Mouse (Mus musculus): ENCODE measurements at regions not wholly inside any gene's neighbourhood (a gene's known extent, or its start where the extent isn't known, plus 50 kb on each side); places are given as distances from the start of the nearest gene placed in this dataset.

DNA sequence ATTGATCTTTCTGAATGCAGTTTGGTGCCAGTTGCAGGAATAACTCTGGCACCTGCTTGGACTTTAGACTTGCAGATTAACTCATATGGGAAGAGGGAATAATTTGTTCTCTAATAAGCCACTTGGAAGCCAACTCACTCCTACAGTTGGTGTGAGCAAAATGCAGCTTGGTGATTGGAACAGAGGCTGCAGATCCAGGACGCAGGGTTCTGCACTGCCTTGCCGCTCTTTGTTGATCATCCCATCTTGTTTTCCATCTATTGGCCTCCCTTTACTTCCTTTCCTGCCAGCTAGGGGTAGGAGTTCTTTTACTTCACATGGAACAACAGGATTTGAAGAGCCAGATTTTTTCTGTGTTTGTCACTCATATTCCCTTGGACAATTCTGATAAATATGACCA is 120.9 kb upstream of the 1700012A03Rik start:
- no peaks in the 10 kb centered on the region for H3K27me3 ChIP-seq (replicated peaks; ENCODE audit: control insufficient read depth, insufficient read depth, low read length)
- WGBS: 92% methylated on average over 2 of the region's 2 CpGs
- DNase-seq: no peak
- TF ChIP-seq CTCF (conservative IDR thresholded peaks at IDR 0.05; ENCODE audit: insufficient read depth, insufficient read length, low read depth, low read length) (no peak), POLR2A (IDR thresholded peaks at IDR 0.05; ENCODE audit: low read depth, low read length) (no peak)
- no peaks in the 10 kb centered on the region for H3K4me1 ChIP-seq (ENCODE audit: control insufficient read depth, insufficient read depth, low read length)
- no peak overlapping the region for H3K27ac ChIP-seq (ENCODE audit: insufficient read depth, low read depth, low read length)
- no peak overlapping the region for H3K4me3 ChIP-seq (ENCODE audit: insufficient read depth, low read depth, low read length)
- H3K36me3 ChIP-seq (ENCODE audit: control insufficient read depth, insufficient read depth, low read length): no peaks in the 10 kb centered on the region

DNA sequence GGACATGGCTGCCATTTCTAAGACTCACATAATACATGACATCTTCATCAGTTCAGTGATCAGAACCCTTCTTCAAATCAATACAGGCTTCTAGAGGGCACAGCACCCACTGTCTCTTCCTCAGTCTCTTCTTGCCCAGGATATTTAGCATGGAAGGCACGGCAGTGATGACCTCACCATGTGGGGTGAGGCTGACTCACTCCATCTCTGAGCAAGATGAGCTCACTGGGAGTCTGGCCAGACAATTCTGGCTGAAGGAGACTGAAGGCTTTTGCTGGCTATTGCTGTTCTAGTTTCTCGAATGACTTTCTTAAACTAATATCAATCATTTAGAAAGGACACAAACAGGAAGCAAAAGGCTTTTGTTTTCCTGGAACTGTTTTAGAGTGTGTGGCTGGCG is 122.9 kb upstream of the 1700012A03Rik start:
- no peak overlapping the region for H3K27ac ChIP-seq (ENCODE audit: insufficient read depth, low read depth, low read length)
- TF ChIP-seq CTCF (conservative IDR thresholded peaks at IDR 0.05; ENCODE audit: insufficient read depth, insufficient read length, low read depth, low read length): no peak
- no peak for TF ChIP-seq POLR2A (IDR thresholded peaks at IDR 0.05; ENCODE audit: low read depth, low read length)
- 46% methylated on average over 3 of the region's 3 CpGs for WGBS
- no peaks in the 10 kb centered on the region for H3K36me3 ChIP-seq (ENCODE audit: control insufficient read depth, insufficient read depth, low read length)
- no peaks in the 10 kb centered on the region for H3K27me3 ChIP-seq (replicated peaks; ENCODE audit: control insufficient read depth, insufficient read depth, low read length)
- H3K4me1 ChIP-seq (ENCODE audit: control insufficient read depth, insufficient read depth, low read length): no peaks in the 10 kb centered on the region
- no peak overlapping the region for H3K4me3 ChIP-seq (ENCODE audit: insufficient read depth, low read depth, low read length)
- DNase-seq: no peak

DNA sequence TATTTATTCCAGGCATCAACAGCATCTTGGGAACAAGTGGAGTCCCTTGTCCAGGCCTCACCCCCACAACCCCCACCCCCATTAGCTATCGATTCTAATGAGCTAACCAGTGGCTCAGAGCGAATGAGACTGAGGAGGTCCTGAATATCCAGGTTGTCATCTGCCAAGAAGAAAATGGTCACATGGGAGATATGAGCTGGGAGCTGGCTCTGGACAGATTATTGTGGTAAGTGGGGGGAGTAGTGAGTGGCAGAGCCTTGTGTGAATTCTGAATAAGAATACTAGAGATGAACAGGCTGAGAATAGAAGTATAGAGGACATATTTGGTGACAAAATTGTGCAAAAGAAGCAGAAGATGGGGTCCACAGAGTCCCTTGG is 125.4 kb upstream of the 1700012A03Rik start:
- Histone ChIP-seq H3K36me3 (ENCODE audit: control insufficient read depth, insufficient read depth, low read length) (no peaks in the 10 kb centered on the region), H3K27me3 (replicated peaks; ENCODE audit: control insufficient read depth, insufficient read depth, low read length) (no peaks in the 10 kb centered on the region), H3K27ac (ENCODE audit: insufficient read depth, low read depth, low read length) (no peak overlapping the region), H3K4me1 (ENCODE audit: control insufficient read depth, insufficient read depth, low read length) (no peaks in the 10 kb centered on the region), H3K4me3 (ENCODE audit: insufficient read depth, low read depth, low read length) (no peak overlapping the region)
- 72% methylated on average over 2 of the region's 2 CpGs for WGBS
- no peak for TF ChIP-seq CTCF (conservative IDR thresholded peaks at IDR 0.05; ENCODE audit: insufficient read depth, insufficient read length, low read depth, low read length)
- no peak for TF ChIP-seq POLR2A (IDR thresholded peaks at IDR 0.05; ENCODE audit: low read depth, low read length)
- DNase-seq: no peak

DNA sequence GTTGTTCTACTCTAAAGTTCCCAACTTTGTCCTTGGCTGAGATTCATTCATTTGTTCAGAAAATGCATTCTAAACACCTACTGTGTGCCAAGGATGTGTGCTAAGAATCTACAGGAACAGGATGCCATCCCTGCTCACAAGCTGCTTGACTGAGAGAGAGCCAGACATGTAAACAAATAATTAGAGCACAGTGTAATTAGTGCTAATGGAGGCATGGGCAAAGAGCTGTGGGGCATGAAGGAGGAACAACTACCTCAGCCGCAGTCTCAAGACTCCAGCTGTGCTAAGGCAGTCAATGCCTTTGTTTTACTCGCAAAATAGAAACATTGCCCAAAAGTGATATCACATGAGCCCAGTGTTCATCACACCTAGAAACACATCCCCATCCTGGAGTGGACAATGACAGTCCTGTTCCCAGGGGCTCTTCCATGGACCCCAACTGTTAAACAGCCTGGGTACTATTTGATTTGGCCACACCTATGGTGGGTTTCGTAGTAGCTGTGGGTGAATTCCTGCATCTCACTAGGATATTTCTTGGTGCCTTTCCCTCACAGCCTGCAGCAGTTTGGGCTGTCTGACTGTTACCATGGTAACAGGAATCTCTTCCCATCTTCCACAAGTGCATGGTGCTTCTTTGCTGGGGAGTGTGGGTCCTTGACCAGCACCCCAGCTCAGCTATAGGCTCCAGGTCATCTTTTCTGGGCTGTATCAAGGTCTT is 125.9 kb upstream of the 1700012A03Rik start:
- Histone ChIP-seq H3K27me3 (replicated peaks; ENCODE audit: control insufficient read depth, insufficient read depth, low read length) (no peaks in the 10 kb centered on the region), H3K36me3 (ENCODE audit: control insufficient read depth, insufficient read depth, low read length) (no peaks in the 10 kb centered on the region), H3K4me1 (ENCODE audit: control insufficient read depth, insufficient read depth, low read length) (no peaks in the 10 kb centered on the region), H3K27ac (ENCODE audit: insufficient read depth, low read depth, low read length) (no peak overlapping the region), H3K4me3 (ENCODE audit: insufficient read depth, low read depth, low read length) (no peak overlapping the region)
- WGBS: 68% methylated on average over 3 of the region's 3 CpGs
- DNase-seq: no peak
- no peak for TF ChIP-seq POLR2A (IDR thresholded peaks at IDR 0.05; ENCODE audit: low read depth, low read length)
- no peak for TF ChIP-seq CTCF (conservative IDR thresholded peaks at IDR 0.05; ENCODE audit: insufficient read depth, insufficient read length, low read depth, low read length)

DNA sequence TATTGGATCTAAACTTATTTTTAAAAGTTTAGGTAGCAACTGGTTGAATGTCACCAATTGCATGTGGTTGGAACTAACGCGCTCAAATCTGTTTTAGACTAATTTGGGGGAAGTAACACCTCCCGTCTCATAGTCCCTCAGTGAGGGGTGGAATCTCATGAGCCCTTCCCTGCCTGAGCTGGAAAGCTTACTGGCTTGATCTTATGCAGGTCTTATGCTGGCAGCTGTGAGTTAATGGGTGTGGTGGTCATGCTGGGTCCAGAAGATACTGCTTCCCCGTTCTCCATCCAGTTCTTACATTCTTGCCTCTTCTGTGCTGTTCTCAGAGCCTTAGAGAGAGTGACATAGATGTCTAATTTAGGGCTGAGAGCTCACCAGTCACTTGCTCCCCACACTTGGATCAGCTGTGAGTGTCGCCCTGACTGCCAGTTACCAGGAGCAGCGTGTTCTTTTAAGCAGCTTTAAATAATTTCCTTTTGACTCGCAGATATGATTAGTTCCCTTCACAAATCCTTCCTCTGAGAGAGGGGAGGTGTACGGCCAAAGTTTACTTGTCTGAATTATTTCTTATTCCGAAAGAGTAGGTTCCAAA is 128.4 kb upstream of the 1700012A03Rik start:
- H3K27me3 ChIP-seq (replicated peaks; ENCODE audit: control insufficient read depth, insufficient read depth, low read length): no peaks in the 10 kb centered on the region
- no peaks in the 10 kb centered on the region for H3K36me3 ChIP-seq (ENCODE audit: control insufficient read depth, insufficient read depth, low read length)
- DNase-seq: no peak
- H3K4me1 ChIP-seq (ENCODE audit: control insufficient read depth, insufficient read depth, low read length): no peaks in the 10 kb centered on the region
- WGBS: 89% methylated on average over 9 of the region's 9 CpGs
- TF ChIP-seq CTCF (conservative IDR thresholded peaks at IDR 0.05; ENCODE audit: insufficient read depth, insufficient read length, low read depth, low read length) (no peak), POLR2A (IDR thresholded peaks at IDR 0.05; ENCODE audit: low read depth, low read length) (no peak)
- no peak overlapping the region for H3K27ac ChIP-seq (ENCODE audit: insufficient read depth, low read depth, low read length)
- no peak overlapping the region for H3K4me3 ChIP-seq (ENCODE audit: insufficient read depth, low read depth, low read length)

DNA sequence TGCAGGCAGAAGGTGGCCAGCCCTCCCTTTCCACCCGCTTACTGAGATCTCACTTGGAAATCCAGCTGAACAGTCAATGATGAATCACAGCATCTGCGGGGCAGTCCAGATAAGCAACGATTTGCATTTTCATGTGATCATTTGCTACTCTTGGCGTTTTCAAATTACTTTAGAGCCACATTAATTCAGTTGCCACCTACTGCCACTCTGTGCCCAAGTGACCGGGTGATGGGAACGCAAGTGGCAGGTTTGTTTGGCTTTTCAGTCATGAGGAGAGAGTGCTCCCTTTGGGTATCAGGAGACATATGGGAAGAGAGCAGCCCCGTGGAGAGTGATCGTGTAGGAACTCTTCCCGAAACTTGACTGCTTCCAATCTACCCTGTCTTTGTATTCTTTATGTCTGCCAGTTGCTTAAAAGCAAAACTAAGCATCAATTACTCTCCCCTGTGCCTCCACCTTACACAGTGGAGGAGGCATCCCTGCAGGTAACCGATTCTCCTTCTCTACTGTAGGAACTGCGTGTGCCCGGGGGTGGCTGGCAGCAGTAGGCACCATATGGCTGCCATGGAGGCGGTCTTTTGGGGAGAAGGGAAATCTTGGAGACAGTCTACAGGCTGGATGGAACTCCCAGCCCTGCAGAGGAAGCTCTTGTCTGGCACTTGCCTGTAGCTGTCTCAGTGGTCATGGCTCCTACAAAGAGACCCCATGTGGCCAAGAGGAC is 132.5 kb upstream of the 1700012A03Rik start:
- no peak overlapping the region for H3K4me3 ChIP-seq (ENCODE audit: insufficient read depth, low read depth, low read length)
- DNase-seq: no peak
- no peaks in the 10 kb centered on the region for H3K36me3 ChIP-seq (ENCODE audit: control insufficient read depth, insufficient read depth, low read length)
- 80% methylated on average over 13 of the region's 13 CpGs for WGBS
- no peaks in the 10 kb centered on the region for H3K4me1 ChIP-seq (ENCODE audit: control insufficient read depth, insufficient read depth, low read length)
- H3K27me3 ChIP-seq (replicated peaks; ENCODE audit: control insufficient read depth, insufficient read depth, low read length): no peaks in the 10 kb centered on the region
- no peak for TF ChIP-seq CTCF (conservative IDR thresholded peaks at IDR 0.05; ENCODE audit: insufficient read depth, insufficient read length, low read depth, low read length)
- no peak for TF ChIP-seq POLR2A (IDR thresholded peaks at IDR 0.05; ENCODE audit: low read depth, low read length)
- no peak overlapping the region for H3K27ac ChIP-seq (ENCODE audit: insufficient read depth, low read depth, low read length)

DNA sequence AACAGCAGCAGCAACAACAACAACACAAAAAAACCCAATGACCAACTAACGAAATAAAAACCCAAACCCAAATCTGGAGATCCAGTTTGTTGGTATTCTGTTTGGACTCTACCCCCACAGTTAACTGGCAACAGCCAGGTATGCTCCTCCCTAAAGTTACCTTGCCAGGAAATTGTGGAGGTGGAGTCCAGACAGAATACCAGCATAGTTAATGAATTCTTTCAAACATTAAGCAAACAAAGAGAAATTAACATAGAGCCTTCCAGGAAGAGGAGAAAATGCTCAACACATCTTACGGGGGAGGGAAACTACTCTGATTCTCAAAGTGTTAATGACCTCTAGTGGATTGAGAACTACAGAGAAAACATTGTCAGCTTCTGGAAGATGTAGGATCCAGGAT is 148.3 kb upstream of the 1700012A03Rik start:
- DNase-seq: peak; percentile 82
- no peaks in the 10 kb centered on the region; the same call in 1 of the 2 replicates for H3K4me1 ChIP-seq (ENCODE audit: control insufficient read depth, insufficient read depth, low read length)
- WGBS: 28% methylated on average over 2 of the region's 2 CpGs
- no peaks in the 10 kb centered on the region for H3K27me3 ChIP-seq (replicated peaks; ENCODE audit: control insufficient read depth, insufficient read depth, low read length)
- H3K27ac ChIP-seq (ENCODE audit: insufficient read depth, low read depth, low read length): no peak overlapping the region
- no peak for TF ChIP-seq POLR2A (IDR thresholded peaks at IDR 0.05; ENCODE audit: low read depth, low read length)
- TF ChIP-seq CTCF (conservative IDR thresholded peaks at IDR 0.05; ENCODE audit: insufficient read depth, insufficient read length, low read depth, low read length): no peak
- H3K4me3 ChIP-seq (ENCODE audit: insufficient read depth, low read depth, low read length): no peak overlapping the region
- no peaks in the 10 kb centered on the region for H3K36me3 ChIP-seq (ENCODE audit: control insufficient read depth, insufficient read depth, low read length)

All from kidney, adult 2 months (tissue).